Mouse (Mus musculus) olfactory bulb, adult 2 months (tissue): ENCODE measurements around the gene Hoxc8.

Source experiments
- CTCF ChIP-seq: fragments of 200-500 bp; IDR thresholded peaks from 2 replicates; pipeline ENCODE4 v1.5.1; 2012; ENCODE audit warnings: low read depth, mild to moderate bottlenecking, low read length, moderate library complexity; ENCODE audit not compliant: insufficient read depth
- POLR2A ChIP-seq: fragments of 200-500 bp; IDR thresholded peaks from 2 replicates; pipeline ENCODE4 v1.6.1; 2012; ENCODE audit warnings: mild to moderate bottlenecking, low read depth, low read length, moderate library complexity; ENCODE audit not compliant: insufficient read depth

- no peak for TF ChIP-seq CTCF
- 0 out of 2 replicates have a peak, but pooled peaks have one; percentile 11 for TF ChIP-seq POLR2A
Observed at GRCm38 (mm10) chr15:103002821-103003448, 12.5 kb downstream of the Hoxc8 start.
